In the genomic region with DNA sequence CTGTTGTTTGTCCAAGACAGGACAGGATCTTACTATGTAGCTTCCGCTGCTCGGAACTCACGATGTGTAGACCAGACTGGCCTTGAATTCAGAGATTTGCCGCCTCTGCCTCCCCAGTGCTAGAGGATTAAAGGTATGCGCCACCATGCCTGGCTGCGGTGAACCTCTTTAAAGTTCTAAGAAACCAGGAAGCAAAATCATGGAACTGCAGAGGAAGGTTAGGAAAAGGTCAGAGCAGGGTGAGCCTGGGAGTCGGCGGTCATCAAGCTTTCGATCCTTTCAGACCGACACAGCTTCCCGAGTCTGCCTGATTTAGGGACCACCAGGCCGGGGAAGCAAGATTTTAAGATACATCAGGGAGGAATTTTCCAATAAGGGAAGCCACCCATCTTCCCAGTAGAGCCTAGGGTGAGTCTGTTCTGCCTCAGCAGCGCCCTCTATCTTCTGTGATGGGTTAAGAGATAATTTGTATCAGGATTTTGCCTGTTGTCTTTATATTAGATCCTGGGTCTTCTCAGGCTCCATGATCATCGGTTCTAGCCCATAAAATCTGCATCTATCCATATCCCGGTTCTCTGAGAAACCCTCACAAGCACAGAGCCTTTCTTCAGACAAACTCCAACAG, we compare ENCODE assay signal across 10 mouse cellular contexts. TPM values are rescaled to one million over a fixed set of nuclear protein-coding genes. Genes with fewer than 3 reads are reported as not detected.
DNase-seq lines count a peak whose midpoint lies in the region; ATAC-seq and TF ChIP-seq lines count a peak whose summit lies in the region.
"Had no signal": no experiment of that assay in that cellular context is flagged by ENCODE, and none has a peak within 500 bp of the region (broad histone marks: within the 10 kb centered on the region; RNA-seq: fewer than 3 reads in every experiment).

No protein-coding gene starts in this region.

- 54% methylated on average over 15 of the region's 15 CpGs for WGBS in heart, embryonic 12.5 days
- WGBS in limb, embryonic 10.5 days = 59% methylated on average over 15 of the region's 15 CpGs

- peak overlapping the region; percentile 66 for H3K27ac ChIP-seq in heart, embryonic 12.5 days (ENCODE audit: poor library complexity, severe bottlenecking)
- no peak overlapping the region for H3K27ac ChIP-seq in cortical plate, adult 2 months (ENCODE audit: insufficient read depth, low read length)
- peak overlapping the region; percentile 34; the same call in 1 of the 2 replicates for H3K27ac ChIP-seq in limb, embryonic 10.5 days

- no peak overlapping the region for H3K9ac ChIP-seq in heart, embryonic 12.5 days

- H3K4me2 ChIP-seq in heart, embryonic 12.5 days = peak overlapping the region; percentile 55

- no peak for ATAC-seq in heart, embryonic 12.5 days (ENCODE audit: insufficient number of reproducible peaks, low FRiP score)

- TF ChIP-seq CTCF in E14TG2a.4 (conservative IDR thresholded peaks at IDR 0.05; ENCODE audit: low read length) = peak; percentile 68
- peak; percentile 25; the same call in 1 of the 2 replicates for TF ChIP-seq CTCF in cortical plate, adult 2 months (IDR thresholded peaks at IDR 0.05; ENCODE audit: extremely low read depth, insufficient read depth, low read length)

- no peak overlapping the region for H3K4me3 ChIP-seq in heart, embryonic 12.5 days
- 0 out of 2 replicates have a peak overlapping the region, but pooled peaks have one; percentile 7 for H3K4me3 ChIP-seq in E14TG2a.4 (replicated peaks; ENCODE audit: low read length)
- no peak overlapping the region for H3K4me3 ChIP-seq in cortical plate, adult 2 months (ENCODE audit: insufficient read depth, low read length)
- H3K4me3 ChIP-seq in limb, embryonic 10.5 days = no peak overlapping the region

- H3K4me1 ChIP-seq in heart, embryonic 12.5 days (replicated peaks) = peaks cover 24% of the 10 kb centered on the region
- H3K4me1 ChIP-seq in E14TG2a.4 (replicated peaks; ENCODE audit: low read depth, low read length) = peaks cover 51% of the 10 kb centered on the region
- peaks cover 11% of the 10 kb centered on the region for H3K4me1 ChIP-seq in cortical plate, adult 2 months (ENCODE audit: control insufficient read depth, insufficient read depth, low read length)
- H3K4me1 ChIP-seq in limb, embryonic 10.5 days = peaks cover 17% of the 10 kb centered on the region

- H3K36me3 ChIP-seq in heart, embryonic 12.5 days = no peaks in the 10 kb centered on the region
- no peaks in the 10 kb centered on the region for H3K36me3 ChIP-seq in E14TG2a.4 (ENCODE audit: insufficient read depth, low read length)
- no peaks in the 10 kb centered on the region for H3K36me3 ChIP-seq in limb, embryonic 10.5 days
- H3K36me3 ChIP-seq: G1E had no signal

- peaks cover 4% of the 10 kb centered on the region; the same call in 1 of the 2 replicates for H3K9me3 ChIP-seq in heart, embryonic 12.5 days (replicated peaks)
- no peaks in the 10 kb centered on the region; the same call in 1 of the 2 replicates for H3K9me3 ChIP-seq in E14TG2a.4 (ENCODE audit: low read length)
- H3K9me3 ChIP-seq in limb, embryonic 10.5 days (replicated peaks) = no peaks in the 10 kb centered on the region

- DNase-seq in heart, adult 8-10 months (ENCODE audit: low spot score) = no peak
- DNase-seq in limb, embryonic 10.5 days (ENCODE audit: low spot score) = no peak
- no peak for DNase-seq in right cerebral cortex, postnatal 14 days
- DNase-seq in frontal cortex, postnatal 25 days (ENCODE audit: low spot score in 2 of 2) = no peak
- no peak for DNase-seq in gastrocnemius, postnatal 25 days
- DNase-seq: spleen, adult 18-20 months had no signal

- TF ChIP-seq POLR2A in cortical plate, adult 2 months (IDR thresholded peaks at IDR 0.05; ENCODE audit: extremely low read depth, insufficient read depth, low read length) = no peak

- peaks cover 3% of the 10 kb centered on the region; the same call in 1 of the 2 replicates for H3K27me3 ChIP-seq in heart, embryonic 12.5 days (replicated peaks)
- H3K27me3 ChIP-seq in E14TG2a.4 (ENCODE audit: insufficient read depth, low read length) = peaks cover 14% of the 10 kb centered on the region
- H3K27me3 ChIP-seq in limb, embryonic 10.5 days (ENCODE audit: low read depth, poor library complexity, severe bottlenecking) = no peaks in the 10 kb centered on the region

RNA-seq across cellular contexts. Expression of a gene that starts 7.2 kb away (rescaled TPM):
- polyA plus RNA-seq in heart, embryonic 12.5 days (2016; fragmentation: Nextera tagmentation; extraction: Ambion mirVana) = 43.0 and 43.1 TPM in 2 replicates
- total RNA-seq in heart, adult 8-10 months (2022) = 10 to 100 TPM; 29.0 to 41.2 (median 32.4) TPM
- 178 and 187 TPM in 2 replicates for polyA plus RNA-seq in cortical plate, adult 2 months (2012; rRNA removed)
- polyA plus RNA-seq in limb, embryonic 10.5 days (2016; fragmentation: Nextera tagmentation; extraction: Ambion mirVana) = 50.3 and 50.7 TPM in 2 replicates
- total RNA-seq in gastrocnemius, postnatal 25 days (2021) = 10 to 100 TPM; 15.0 to 16.4 TPM
- total RNA-seq: G1E had no signal
- polyA plus RNA-seq: G1E had no signal
